Mouse (Mus musculus) megakaryocyte-erythroid progenitor cell, adult 5 weeks (primary cell): Measurements from ENCODE around the gene Apc2. TPM values are rescaled to one million over a fixed set of nuclear protein-coding genes. Genes with fewer than 3 reads are reported as not detected.

Experiments
- polyA plus RNA-seq: library from polyadenylated mRNA; stranded (reverse); fragments of >175 nt; gene quantifications from 2 replicates; pipeline ENCODE4 v1.2.3, GENCODE M21; 2012

The Apc2 gene
- 0.43 and 0.77 TPM in 2 replicates for polyA plus RNA-seq

DNA sequence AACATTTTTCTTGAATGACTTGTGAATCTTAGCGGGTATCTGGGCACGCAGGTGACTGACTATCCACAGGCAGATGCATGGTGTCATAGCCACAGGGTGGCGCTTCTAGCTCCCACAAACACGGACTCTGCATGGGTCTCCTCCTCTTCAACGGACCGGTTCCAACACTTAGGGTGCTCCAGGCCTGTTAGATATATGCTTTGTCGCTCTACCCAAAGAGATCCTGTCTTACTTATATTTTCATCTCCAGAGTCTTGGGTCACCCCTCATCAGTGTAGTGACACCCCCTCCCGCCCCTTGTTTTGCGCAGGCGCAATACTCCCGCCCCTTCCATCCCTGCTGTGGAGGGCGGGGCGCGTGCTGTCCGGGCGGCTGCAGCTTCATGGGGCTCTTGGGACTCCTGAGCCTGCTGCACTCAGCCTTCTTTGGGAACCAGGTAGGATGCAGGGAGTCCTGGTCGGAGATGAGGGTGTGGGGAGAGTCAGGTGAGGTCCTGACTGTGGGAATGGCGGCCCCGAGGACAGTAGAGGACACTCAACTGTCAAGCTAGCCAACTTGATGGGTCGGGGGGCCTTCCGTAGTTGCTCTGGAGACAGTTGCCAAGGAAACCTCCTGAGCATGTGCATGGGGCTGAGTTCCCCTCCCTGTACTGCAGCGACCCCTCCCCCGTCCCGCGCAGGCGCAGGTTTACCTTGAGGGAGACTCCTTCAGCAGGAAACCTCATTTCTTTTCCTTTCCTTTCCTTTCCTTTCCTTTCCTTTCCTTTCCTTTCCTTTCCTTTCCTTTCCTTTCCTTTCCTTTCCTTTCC lies at the start of gene Apc2:
Apc2 (plus strand) TSS at position 360 of the 808 bp plus-strand sequence.

DNA sequence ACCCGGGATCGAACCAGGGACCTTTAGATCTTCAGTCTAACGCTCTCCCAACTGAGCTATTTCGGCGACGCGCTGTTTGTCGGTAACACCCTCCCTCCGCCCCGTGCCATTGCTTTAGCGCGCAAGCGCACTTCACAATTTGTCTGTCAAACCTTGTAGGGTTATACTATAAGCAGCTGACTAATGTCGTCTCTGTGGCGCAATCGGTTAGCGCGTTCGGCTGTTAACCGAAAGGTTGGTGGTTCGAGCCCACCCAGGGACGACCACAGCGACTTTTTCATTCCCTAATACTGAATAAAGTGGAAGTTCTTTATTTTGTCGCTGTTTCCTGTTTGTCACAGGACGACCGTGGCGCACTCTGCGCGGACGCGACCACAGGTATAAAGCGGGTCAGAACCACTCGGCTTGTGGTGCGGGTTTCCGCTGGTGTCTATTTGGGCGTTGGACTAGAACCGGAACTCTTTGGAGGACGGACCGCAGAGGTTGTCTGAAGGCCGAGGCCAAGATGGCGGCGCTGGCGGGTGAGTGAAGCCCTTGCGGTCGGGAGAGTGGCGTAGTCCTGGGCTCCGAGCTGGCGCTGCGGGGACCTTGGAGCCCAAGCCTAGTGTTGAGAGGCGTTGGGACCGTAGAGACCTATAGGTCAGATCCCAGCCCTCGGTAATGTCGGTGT lies 46.7 kb upstream of the Apc2 start, which contains the start of gene Ndufs7:
Ndufs7 (plus strand) TSS at position 151 of the 670 bp plus-strand sequence.

DNA sequence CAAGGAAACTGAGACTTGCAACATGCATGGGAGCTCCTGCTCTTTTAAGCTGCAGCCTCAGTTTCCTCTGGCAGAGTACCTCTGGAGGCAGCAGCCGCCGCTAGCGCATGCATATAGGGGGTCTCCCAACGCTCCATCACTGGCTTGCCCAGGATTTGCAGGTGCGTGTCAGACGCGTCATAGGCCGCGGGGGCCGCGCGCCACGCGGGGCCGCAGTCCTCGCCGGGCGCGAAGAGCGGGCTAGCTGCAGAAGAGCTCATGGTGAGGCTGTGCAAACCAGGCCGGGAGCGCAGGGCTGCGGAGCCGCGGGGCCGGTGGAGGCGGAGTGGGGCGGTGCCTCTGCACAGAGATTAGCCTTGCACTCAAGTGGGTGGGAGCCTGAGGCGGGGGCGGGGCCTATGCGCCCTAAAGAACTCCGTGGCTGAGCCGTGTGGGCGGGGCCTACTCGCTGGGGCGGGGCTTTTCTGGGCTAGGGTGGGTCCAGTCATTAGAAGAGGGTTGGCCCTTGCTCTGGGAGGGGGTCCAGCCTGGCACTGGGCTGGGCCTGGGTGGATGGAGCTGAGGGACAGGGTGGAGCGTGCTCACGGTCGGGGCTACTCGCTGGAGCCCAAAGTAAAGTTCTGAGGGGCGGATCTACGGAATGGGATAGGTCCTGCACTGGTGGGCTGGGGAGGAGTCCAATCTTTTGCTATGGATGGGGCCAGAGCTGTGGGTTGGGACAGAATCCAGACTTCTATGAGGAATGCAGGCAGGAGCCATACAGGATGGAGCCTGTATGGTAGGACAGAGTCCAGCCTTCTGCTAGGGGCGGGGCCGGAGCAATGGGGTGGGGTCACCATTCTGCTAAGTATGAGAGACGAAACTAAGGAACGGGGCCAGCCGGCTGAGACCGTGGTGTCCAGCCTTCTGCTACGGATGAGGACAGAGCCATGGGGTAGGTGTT lies 34.9 kb upstream of the Apc2 start, which contains the start of the genes Gamt and Dazap1:
Gamt (minus strand) TSS at position 371 of the 943 bp plus-strand sequence.
Dazap1 (plus strand) TSS at position 845 of the 943 bp plus-strand sequence.

DNA sequence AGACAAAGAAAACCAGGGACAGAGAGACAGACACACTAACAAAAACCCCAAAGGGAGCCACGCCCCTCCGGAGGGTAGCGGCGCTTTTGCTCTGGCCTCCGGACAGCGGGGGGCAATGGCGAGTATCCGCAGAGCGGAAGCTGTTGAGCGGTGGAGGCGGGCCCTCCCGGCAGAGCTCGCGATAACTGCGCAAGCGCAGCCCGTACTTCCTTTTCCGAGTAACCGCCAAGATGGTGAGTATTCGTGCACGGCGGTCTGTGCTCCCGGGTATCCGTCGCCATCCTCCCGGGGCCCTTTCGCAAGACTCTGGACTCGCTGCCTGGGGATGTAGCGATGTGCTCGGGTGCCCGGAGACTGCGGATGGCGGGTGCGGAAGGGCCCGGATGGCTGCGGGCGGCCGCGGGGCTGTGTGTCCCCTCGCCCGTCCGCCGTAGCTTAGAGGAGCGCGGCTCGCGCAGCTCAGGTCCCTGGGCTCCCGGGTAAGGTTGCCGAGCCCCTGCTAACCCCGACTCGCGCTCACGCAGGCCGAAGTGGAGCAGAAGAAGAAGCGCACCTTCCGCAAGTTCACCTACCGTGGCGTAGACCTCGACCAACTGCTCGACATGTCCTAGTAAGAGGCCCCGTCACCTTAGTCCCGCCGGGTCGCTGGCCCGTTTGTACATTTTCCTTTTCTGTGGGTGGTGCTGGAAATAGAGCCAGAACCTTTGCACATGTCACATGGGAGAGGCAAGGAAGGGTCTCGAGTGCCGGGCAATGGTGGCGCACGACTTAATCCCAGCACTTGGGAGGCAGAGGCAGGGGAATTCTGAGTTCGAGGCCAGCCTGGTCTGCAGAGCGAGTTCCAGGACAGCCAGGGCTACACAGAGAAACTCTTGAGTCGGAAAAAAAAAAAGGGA lies 3.3 kb upstream of the Apc2 start, which contains the start of gene Rps15:
Rps15 (plus strand) TSS at position 203 of the 896 bp plus-strand sequence.

DNA sequence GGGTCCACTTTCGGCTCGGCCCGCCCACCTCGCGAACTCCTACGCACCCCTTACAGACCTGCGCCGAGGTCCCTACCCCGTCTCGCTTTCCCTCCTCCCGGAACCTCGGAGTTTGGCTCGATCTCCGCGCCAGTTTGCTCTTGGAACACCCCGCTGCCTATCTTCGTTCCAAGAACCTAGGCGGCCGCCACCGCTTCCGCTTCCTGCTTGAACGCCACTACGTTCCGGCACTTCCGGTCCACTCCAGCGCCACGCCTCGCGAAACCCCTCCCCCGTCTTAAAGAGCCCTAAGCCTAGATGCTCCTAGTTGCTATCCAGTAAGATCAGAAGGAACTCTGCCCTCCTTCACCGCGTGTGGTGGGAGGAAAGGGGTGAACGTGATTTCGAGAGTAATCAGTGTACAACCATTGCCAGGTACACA lies 24.6 kb downstream of the Apc2 start, which contains the start of gene 2310011J03Rik:
2310011J03Rik (minus strand) TSS at position 198 of the 421 bp plus-strand sequence.

DNA sequence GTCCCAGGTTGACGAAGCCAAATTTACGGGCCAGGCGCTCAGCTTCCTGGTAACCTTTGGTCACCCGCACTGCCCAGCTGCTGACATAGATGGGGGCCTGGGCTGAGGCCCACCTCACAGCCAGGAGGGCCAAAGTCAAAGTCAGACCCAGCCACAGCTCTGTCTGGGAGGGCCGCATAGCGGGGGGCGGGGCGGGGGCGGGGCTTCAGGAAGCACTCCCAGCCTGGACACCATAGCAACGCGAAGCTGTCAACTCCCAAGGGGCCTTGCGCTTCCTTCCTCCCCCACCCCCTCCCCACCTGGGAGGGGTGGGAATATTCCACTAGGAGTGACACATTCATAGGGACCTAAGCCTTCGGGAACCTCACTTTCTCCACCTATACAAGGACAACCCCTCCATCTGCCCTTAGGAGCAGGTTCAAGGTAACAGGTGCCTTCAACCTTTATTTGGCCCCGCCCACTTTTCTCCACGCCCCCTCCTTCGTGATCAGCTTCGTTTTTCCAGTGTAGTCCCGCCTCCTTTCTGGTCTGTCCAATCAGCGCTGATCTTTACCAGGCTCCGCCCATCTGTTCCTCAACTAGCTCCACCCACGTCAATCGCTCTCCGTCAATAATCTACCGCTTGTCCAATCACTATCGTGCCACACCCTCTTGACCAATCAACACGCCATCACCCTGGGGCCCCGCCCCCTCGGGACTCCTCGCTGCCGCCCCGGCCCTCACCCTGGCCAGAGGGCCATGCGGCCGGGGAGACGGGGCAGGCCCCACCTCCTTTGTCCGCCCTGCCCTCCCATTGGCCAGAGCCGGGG lies 33.7 kb downstream of the Apc2 start, which contains the start of the genes Pcsk4 and Reep6:
Pcsk4 (minus strand) TSS at position 226 of the 809 bp plus-strand sequence.
Reep6 (plus strand) TSS at position 681 of the 809 bp plus-strand sequence.

DNA sequence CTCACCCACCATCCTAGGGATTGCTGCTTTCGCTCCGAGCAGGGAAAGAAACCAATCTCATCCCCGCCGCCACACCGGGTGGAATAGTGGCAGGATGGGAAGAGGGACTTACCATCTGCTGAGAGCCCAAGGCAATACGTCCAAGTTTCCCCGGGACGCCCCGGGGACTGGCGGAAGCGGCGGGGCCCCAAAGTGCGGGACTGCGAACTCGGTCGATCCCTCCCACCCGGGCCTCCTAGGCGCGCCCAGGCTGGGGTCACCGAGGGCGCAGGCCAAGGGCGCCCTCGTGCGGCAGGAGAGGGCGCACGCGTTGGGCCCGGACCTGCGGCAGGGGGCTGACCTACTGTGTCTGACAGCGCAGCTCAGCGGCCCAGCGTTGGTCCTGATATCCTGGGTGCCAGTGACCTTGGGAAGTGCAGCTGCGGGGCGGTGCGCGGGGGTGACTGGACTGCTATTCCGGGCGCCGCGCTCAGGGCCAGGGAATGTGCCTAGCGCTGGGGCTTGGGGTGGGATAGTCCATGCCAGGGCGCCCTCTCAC lies 52.5 kb downstream of the Apc2 start, which contains the start of gene Adamtsl5:
Adamtsl5 (minus strand) TSS at position 169 of the 538 bp plus-strand sequence.

DNA sequence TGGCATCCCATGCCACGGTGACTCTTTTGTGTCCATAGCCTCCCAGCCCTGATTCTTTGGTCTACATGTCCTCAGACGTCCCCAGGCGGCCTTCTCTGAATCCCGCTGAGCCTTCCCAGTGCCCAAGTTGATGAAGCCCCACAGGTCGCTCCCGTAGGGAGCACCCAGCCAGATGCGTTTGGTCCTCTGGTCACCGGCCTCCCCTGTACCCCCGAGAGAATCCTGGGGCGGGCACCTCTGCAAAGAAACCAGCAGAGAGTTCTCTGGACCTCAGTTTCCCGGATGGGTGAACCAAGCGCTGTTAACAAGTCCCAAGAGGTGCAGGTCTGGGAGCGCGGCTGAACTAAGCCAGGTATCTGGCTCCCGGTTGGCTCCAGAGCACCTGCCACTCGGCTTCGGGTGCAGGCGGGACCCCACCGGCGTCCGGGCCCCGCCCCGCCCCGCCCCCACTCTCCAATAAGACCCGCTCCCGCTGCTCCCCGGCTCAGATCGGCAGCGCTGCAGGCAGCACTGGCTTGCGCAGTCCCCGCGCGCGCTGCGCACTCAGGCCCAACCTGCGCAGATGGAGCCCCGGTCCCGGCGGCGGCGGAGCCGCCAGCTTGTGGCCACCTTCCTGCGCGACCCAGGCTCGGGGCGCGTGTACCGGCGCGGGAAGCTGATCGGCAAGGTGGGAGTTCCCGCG lies 60.4 kb downstream of the Apc2 start, which contains the start of gene Plk5:
Plk5 (plus strand) TSS at position 459 of the 682 bp plus-strand sequence.

Other genes with a start within 250 kb of the Apc2 start
- gene Gpx4, start 248.8 kb upstream of the Apc2 start, polyA plus RNA-seq: 1,103 and 1,136 TPM in 2 replicates
- 77.6 and 78.0 TPM in 2 replicates for gene Sbno2, start 190.4 kb upstream of the Apc2 start, polyA plus RNA-seq
- 176 and 185 TPM in 2 replicates for gene Stk11, start 180.2 kb upstream of the Apc2 start, polyA plus RNA-seq
- gene Atp5d, start 157.3 kb upstream of the Apc2 start, polyA plus RNA-seq: 1,245 and 1,266 TPM in 2 replicates
- 32.3 and 53.4 TPM in 2 replicates for gene Cbarp, start 155.1 kb upstream of the Apc2 start, polyA plus RNA-seq
- 312 and 336 TPM in 2 replicates for gene Midn, start 147.7 kb upstream of the Apc2 start, polyA plus RNA-seq
- gene Cirbp, start 130.0 kb upstream of the Apc2 start, polyA plus RNA-seq: 43.7 and 63.7 TPM in 2 replicates
- gene 1600002K03Rik, start 123.0 kb upstream of the Apc2 start, polyA plus RNA-seq: 9.2 and 11.3 TPM in 2 replicates
- 1.1 and 2.4 TPM in 2 replicates for gene Efna2, start 116.5 kb upstream of the Apc2 start, polyA plus RNA-seq
- gene Mum1, start 69.5 kb upstream of the Apc2 start, polyA plus RNA-seq: 29.1 and 31.3 TPM in 2 replicates
- 178 and 185 TPM in 2 replicates for gene Ndufs7, start 46.9 kb upstream of the Apc2 start, polyA plus RNA-seq
- gene Gamt, start 35.0 kb upstream of the Apc2 start, polyA plus RNA-seq: 5.0 and 5.2 TPM in 2 replicates
- gene Dazap1, start 34.5 kb upstream of the Apc2 start, polyA plus RNA-seq: 594 and 636 TPM in 2 replicates
- gene Rps15, start 3.5 kb upstream of the Apc2 start, polyA plus RNA-seq: 9,463 and 9,670 TPM in 2 replicates
- gene 2310011J03Rik, start 24.6 kb downstream of the Apc2 start, polyA plus RNA-seq: 74.9 and 88.4 TPM in 2 replicates
- gene Pcsk4, start 33.5 kb downstream of the Apc2 start, polyA plus RNA-seq: 18.0 and 23.1 TPM in 2 replicates
- 13.1 and 18.3 TPM in 2 replicates for gene Reep6, start 34.0 kb downstream of the Apc2 start, polyA plus RNA-seq
- 7.0 and 10.4 TPM in 2 replicates for gene Adamtsl5, start 52.4 kb downstream of the Apc2 start, polyA plus RNA-seq
- 0.23 and 0.25 TPM in 2 replicates for gene Plk5, start 60.5 kb downstream of the Apc2 start, polyA plus RNA-seq
- 29.8 and 33.4 TPM in 2 replicates for gene Mex3d, start 91.7 kb downstream of the Apc2 start, polyA plus RNA-seq
- gene Mbd3, start 103.6 kb downstream of the Apc2 start, polyA plus RNA-seq: 234 and 278 TPM in 2 replicates
- 1,352 and 1,389 TPM in 2 replicates for gene Uqcr11, start 110.9 kb downstream of the Apc2 start, polyA plus RNA-seq
- gene Tcf3, start 137.7 kb downstream of the Apc2 start, polyA plus RNA-seq: 552 and 623 TPM in 2 replicates
- gene Onecut3, start 198.9 kb downstream of the Apc2 start, polyA plus RNA-seq: 0.01 and 0.04 TPM in 2 replicates
- gene Atp8b3, start 243.1 kb downstream of the Apc2 start, polyA plus RNA-seq: 0.06 and 0.09 TPM in 2 replicates